Mouse (Mus musculus) hindlimb bud, embryonic 11.5 days (tissue): Measurements from ENCODE around the gene Brf1.
A peak's percentile ranks its signal among the peaks of the same experiment; 100 is the strongest.

Experiments
- DNase-seq: peaks from one replicate; pipeline ENCODE4 v3.0.0-alpha.2; 2012; ENCODE audit warnings: low read depth, low spot score; ENCODE audit errors: extremely low spot score

The Brf1 gene

DNA sequence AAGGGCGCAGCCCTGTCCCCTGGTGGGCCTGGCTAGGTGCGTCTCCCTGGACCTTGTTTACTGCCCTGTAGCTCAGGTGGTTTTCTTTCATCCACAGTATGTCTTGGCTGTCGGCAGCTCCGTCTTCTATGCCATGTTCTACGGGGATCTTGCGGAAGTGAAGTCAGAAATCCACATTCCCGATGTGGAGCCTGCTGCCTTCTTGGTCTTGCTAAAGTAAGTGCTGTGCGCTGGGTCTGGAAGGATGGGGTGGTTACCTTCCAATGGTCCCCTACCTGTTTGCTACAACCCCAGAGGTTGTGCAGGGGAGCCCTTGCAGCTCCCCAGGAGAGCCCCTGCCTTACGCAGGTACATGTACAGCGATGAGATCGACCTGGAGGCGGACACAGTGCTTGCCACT is 23.3 kb downstream of the Brf1 start:
- no peak for DNase-seq

- peak; percentile 50 for DNase-seq
Observed at GRCm38 (mm10) chr12:112976371-112977073, 24.0 kb downstream of the Brf1 start, which contains the start of gene Btbd6. TSS of gene Btbd6 (plus strand) at chr12:112976482.

DNA sequence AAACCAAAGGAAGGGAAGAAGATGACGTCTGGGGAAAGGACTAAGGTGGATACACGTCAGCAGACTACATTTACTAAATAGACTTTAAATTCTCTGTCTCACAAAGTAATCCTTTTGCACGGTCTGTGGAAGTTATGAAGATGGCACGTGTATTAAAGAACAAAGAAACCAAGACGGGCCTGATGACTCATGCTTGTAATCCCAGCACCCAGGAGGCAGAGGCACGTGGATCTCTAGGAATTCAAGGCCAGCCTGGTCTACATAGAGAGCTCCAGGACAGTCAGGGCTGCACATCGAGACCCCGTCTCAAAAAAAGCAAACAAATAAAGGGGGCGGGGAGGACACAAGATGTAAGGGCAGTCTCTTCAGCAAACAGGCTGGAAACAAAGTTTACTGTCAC is 25.8 kb downstream of the Brf1 start:
- DNase-seq: no peak

- no peak for DNase-seq
Observed at GRCm38 (mm10) chr12:112969616-112970015, 30.9 kb downstream of the Brf1 start.

- no peak for DNase-seq
Observed at GRCm38 (mm10) chr12:112968943-112969342, 31.6 kb downstream of the Brf1 start.

DNA sequence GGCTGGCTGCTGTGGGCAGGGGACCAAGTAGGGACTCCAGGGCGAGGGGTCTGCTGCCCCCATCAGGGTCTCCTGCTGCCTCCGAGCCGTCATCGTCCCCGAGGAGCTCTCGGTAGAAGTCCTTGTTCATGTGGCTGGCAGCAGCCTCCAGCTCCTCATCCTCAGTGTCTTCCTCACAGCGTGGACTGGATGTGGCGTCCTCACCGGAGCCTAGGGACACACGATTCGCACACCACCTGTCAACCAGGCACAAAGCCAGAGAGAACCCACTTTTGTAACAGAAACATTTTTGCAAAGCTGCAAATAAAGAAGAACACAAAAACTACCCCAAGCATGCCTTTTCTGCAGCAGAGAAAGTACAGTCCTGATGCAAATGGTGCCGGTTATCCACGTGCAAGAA is 34.7 kb downstream of the Brf1 start:
- DNase-seq: no peak

GRCm38 (mm10) chr12:112961872-112962271 is 38.6 kb downstream of the Brf1 start:
- no peak for DNase-seq

- DNase-seq: no peak
Observed at GRCm38 (mm10) chr12:112961428-112961827, 39.1 kb downstream of the Brf1 start.

DNA sequence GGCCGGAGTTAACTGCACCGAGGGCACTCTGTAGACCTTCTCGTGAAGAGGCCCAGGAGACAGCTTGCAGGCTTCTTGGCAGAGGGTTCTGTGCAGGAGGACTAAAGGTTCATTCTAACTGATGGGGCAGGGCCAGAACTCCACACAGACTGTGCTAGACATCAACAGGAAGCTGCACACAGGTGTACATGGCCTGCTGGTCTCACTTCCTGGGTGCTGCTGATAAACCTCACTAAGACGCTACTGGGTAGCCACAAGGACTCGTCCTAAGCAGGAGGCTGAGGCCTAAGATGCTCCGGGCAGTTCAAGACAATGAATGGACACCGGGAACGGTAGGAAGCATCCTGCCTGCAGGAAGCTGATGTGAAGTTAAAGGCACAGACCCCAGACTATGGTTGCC is 41.1 kb downstream of the Brf1 start:
- DNase-seq: no peak

GRCm38 (mm10) chr12:112958303-112958702 is 42.2 kb downstream of the Brf1 start:
- no peak for DNase-seq

- no peak for DNase-seq
Observed at GRCm38 (mm10) chr12:112955800-112956199, 44.7 kb downstream of the Brf1 start.

GRCm38 (mm10) chr12:112952926-112953565 is 47.5 kb downstream of the Brf1 start:
- no peak for DNase-seq

- DNase-seq: no peak
Observed at GRCm38 (mm10) chr12:112952433-112952832, 48.1 kb downstream of the Brf1 start.

- DNase-seq: no peak
Observed at GRCm38 (mm10) chr12:112951150-112951842, 49.2 kb downstream of the Brf1 start.

DNA sequence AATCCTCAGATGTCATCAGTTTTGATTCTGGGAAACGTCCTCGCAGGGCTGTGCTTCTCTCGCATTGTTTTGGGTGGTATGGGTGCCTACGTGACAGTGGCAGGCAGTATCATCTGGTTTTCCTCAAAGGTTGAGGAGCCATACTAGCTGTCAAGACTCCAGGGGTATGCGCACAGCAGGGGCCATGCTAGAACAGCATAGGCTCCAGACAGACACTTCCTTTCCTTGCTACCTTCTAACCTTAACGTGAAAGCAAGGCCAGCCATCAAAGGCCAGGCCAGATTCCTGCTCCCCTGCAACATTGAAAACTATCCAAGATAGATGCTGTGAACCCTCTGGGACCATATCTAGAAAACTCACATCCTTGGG is 49.8 kb downstream of the Brf1 start:
- no peak for DNase-seq

DNA sequence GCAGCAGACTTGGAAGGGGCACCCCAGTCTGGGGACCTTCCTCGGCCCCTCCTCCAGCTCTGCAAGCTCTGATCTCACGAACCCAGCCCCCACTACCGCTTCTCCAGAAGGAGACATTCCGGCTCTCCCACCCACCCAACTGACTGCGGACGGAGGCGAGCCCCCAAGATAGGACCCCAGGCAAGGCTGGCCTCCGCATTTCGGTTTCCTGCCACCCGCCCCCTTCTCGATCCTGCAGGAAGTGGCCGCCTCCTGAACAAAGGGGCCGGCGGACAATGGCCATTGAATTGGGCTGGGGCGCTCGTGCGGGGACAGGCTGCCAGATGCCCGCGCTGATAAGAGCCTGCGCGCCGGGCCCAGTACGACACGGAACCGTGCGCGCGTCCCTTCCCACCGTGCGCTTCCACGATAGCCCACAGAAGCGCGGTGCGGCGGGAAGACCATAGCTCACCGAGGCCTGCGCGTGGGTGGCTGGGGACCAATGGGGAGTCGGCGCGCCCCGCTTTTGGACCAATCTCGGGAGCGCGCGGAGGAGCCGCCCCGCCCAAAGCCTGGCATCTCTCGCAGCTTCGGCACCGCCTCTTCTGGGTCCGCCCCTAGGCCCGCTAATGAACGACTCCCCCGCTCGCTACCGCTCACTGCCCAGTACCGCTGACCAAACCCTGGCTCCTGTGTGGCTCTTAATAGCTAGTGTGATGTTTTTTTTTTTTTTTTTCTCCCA is 50.3 kb downstream of the Brf1 start:
- no peak for DNase-seq

DNA sequence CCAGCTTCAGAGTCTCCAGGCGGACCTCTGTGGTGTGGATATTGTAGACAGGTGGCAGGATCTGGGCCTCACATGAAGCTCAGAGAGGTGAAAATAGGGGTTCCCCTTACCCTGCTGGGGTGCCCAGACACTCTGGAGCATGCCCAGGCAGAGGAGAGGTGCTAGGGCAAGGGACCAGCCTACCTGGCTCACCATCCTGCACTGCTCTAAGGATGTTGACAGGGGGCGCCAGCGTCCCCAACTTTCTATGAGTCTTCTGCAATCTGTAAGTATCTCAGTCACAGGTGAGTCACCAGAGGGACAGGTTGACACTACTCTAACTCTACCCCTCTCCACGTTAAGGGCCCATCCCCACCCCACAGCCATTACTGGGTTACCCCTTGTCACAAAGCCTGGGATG is 53.2 kb downstream of the Brf1 start:
- DNase-seq: no peak

- no peak for DNase-seq
Observed at GRCm38 (mm10) chr12:112943669-112944068, 56.8 kb downstream of the Brf1 start.

GRCm38 (mm10) chr12:112941776-112942713 is 58.5 kb downstream of the Brf1 start, which contains the start of gene Nudt14:
TSS of gene Nudt14 (minus strand) at chr12:112942124.
- no peak for DNase-seq

GRCm38 (mm10) chr12:112941156-112941775 is 59.2 kb downstream of the Brf1 start:
- DNase-seq: no peak
